Mouse (Mus musculus): Measurements from ENCODE around the gene 1110004F10Rik. TPM values are rescaled to one million over a fixed set of nuclear protein-coding genes. Genes with fewer than 3 reads are reported as not detected.

1110004F10Rik gene
- polyA plus RNA-seq, 1 experiment = 122 TPM

GRCm38 (mm10) chr7:116120737-116121136 is 81.5 kb downstream of the 1110004F10Rik start:
- peaks cover 4% of the 10 kb centered on the region for H3K4me1 ChIP-seq (ENCODE audit: control insufficient read depth, insufficient read depth, low read length)
- H3K27ac ChIP-seq (ENCODE audit: insufficient read depth, low read length) = no peak overlapping the region
- H3K4me3 ChIP-seq (ENCODE audit: insufficient read depth, low read length) = no peak overlapping the region
- TF ChIP-seq POLR2A (IDR thresholded peaks at IDR 0.05; ENCODE audit: extremely low read depth, insufficient read depth, low read length) (no peak), CTCF (IDR thresholded peaks at IDR 0.05; ENCODE audit: extremely low read depth, insufficient read depth, low read length) (no peak)

DNA sequence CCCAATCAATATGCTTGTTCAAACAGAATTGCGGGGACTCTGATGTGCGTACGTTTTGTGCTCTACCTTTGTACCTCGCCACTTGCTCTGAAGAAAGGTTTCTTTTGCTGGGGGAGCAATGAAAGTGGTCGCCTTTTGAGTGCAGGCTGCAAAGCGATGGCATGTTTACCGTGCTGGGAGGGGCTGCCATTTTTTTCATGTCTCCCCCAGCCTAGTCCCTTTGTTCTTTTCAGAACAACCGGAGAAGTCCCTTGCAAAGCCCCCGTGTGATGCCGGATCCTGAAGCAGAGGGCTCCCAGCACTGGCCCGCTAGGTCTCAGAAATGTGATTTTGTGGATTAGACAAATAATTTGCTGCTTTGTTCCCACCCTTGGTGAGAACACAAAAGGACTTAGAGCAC is 82.0 kb downstream of the 1110004F10Rik start:
- no peak overlapping the region for H3K27ac ChIP-seq (ENCODE audit: insufficient read depth, low read length)
- H3K4me3 ChIP-seq (ENCODE audit: insufficient read depth, low read length) = no peak overlapping the region
- H3K4me1 ChIP-seq (ENCODE audit: control insufficient read depth, insufficient read depth, low read length) = peaks cover 4% of the 10 kb centered on the region
- TF ChIP-seq POLR2A (IDR thresholded peaks at IDR 0.05; ENCODE audit: extremely low read depth, insufficient read depth, low read length) (no peak), CTCF (IDR thresholded peaks at IDR 0.05; ENCODE audit: extremely low read depth, insufficient read depth, low read length) (no peak)

- peaks cover 4% of the 10 kb centered on the region for H3K4me1 ChIP-seq (ENCODE audit: control insufficient read depth, insufficient read depth, low read length)
- no peak overlapping the region for H3K27ac ChIP-seq (ENCODE audit: insufficient read depth, low read length)
- TF ChIP-seq CTCF (IDR thresholded peaks at IDR 0.05; ENCODE audit: extremely low read depth, insufficient read depth, low read length) (no peak), POLR2A (IDR thresholded peaks at IDR 0.05; ENCODE audit: extremely low read depth, insufficient read depth, low read length) (no peak)
- no peak overlapping the region for H3K4me3 ChIP-seq (ENCODE audit: insufficient read depth, low read length)
Measured at GRCm38 (mm10) chr7:116122981-116123596, 83.9 kb downstream of the 1110004F10Rik start.

DNA sequence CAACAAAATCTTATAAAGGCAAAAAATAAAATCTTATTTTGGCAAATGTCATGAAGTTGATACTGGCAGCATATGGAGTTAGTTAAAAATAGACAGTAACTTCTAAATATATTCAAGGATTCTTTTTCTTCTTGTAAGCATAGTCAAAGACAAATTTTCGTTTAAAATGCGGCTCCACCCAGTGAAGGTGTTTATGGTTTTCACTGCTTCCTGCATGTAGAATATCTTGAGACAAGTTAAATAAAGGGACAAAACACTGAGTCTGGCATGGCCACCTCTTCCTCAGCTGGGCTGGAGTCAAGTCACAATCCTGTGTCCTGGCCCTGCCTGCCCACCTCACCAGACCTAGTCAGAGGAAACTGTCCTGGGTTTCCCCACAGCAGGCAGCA is 84.4 kb downstream of the 1110004F10Rik start:
- Histone ChIP-seq H3K4me3 (ENCODE audit: insufficient read depth, low read length) (no peak overlapping the region), H3K27ac (ENCODE audit: insufficient read depth, low read length) (peak overlapping the region; percentile 79; the same call in 1 of the 2 replicates), H3K4me1 (ENCODE audit: control insufficient read depth, insufficient read depth, low read length) (peaks cover 4% of the 10 kb centered on the region)
- no peak for TF ChIP-seq POLR2A (IDR thresholded peaks at IDR 0.05; ENCODE audit: extremely low read depth, insufficient read depth, low read length)
- TF ChIP-seq CTCF (IDR thresholded peaks at IDR 0.05; ENCODE audit: extremely low read depth, insufficient read depth, low read length) = no peak

- no peak overlapping the region for H3K4me3 ChIP-seq (ENCODE audit: insufficient read depth, low read length)
- TF ChIP-seq CTCF (IDR thresholded peaks at IDR 0.05; ENCODE audit: extremely low read depth, insufficient read depth, low read length) = no peak
- TF ChIP-seq POLR2A (IDR thresholded peaks at IDR 0.05; ENCODE audit: extremely low read depth, insufficient read depth, low read length) = no peak
- peak overlapping the region; percentile 79; the same call in 1 of the 2 replicates for H3K27ac ChIP-seq (ENCODE audit: insufficient read depth, low read length)
- peaks cover 4% of the 10 kb centered on the region for H3K4me1 ChIP-seq (ENCODE audit: control insufficient read depth, insufficient read depth, low read length)
Measured at GRCm38 (mm10) chr7:116124057-116124456, 84.9 kb downstream of the 1110004F10Rik start.

DNA sequence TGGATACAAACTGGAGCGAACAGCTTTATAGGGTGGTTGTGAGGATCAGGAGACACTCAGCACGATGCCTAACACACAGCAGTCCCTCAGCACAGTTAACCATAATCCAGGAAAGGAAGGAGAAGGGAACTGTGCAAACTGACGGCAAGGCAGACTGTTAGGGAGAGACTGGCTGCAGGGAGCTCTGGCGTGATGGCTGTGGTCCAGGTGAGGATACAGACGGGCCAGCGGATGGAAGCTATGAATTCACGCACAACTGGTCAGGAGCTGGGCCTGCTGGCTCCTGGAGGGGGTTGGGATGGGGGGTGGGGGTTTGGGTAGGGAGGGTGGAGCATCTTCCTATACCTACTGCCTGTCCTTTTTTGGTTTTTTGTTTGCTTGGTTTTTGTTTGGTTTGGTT is 86.5 kb downstream of the 1110004F10Rik start:
- no peak overlapping the region for H3K27ac ChIP-seq (ENCODE audit: insufficient read depth, low read length)
- TF ChIP-seq POLR2A (IDR thresholded peaks at IDR 0.05; ENCODE audit: extremely low read depth, insufficient read depth, low read length) (no peak), CTCF (IDR thresholded peaks at IDR 0.05; ENCODE audit: extremely low read depth, insufficient read depth, low read length) (no peak)

GRCm38 (mm10) chr7:116127052-116127451 is 87.9 kb downstream of the 1110004F10Rik start:
- Histone ChIP-seq H3K4me1 (ENCODE audit: control insufficient read depth, insufficient read depth, low read length) (peaks cover 4% of the 10 kb centered on the region), H3K27ac (ENCODE audit: insufficient read depth, low read length) (no peak overlapping the region)
- TF ChIP-seq CTCF (IDR thresholded peaks at IDR 0.05; ENCODE audit: extremely low read depth, insufficient read depth, low read length) = no peak
- no peak for TF ChIP-seq POLR2A (IDR thresholded peaks at IDR 0.05; ENCODE audit: extremely low read depth, insufficient read depth, low read length)

More for the DNA sequence above, 86.5 kb downstream of the 1110004F10Rik start:
- peaks cover 4% of the 10 kb centered on the region for H3K4me1 ChIP-seq (ENCODE audit: control insufficient read depth, insufficient read depth, low read length)
- no peak overlapping the region for H3K4me3 ChIP-seq (ENCODE audit: insufficient read depth, low read length)

GRCm38 (mm10) chr7:116128286-116128685 is 89.1 kb downstream of the 1110004F10Rik start:
- H3K4me3 ChIP-seq (ENCODE audit: insufficient read depth, low read length) = no peak overlapping the region
- no peak overlapping the region for H3K27ac ChIP-seq (ENCODE audit: insufficient read depth, low read length)
- TF ChIP-seq CTCF (IDR thresholded peaks at IDR 0.05; ENCODE audit: extremely low read depth, insufficient read depth, low read length) = no peak
- TF ChIP-seq POLR2A (IDR thresholded peaks at IDR 0.05; ENCODE audit: extremely low read depth, insufficient read depth, low read length) = no peak

More at GRCm38 (mm10) chr7:116127052-116127451, 87.9 kb downstream of the 1110004F10Rik start:
- no peak overlapping the region for H3K4me3 ChIP-seq (ENCODE audit: insufficient read depth, low read length)

GRCm38 (mm10) chr7:116129374-116129773 is 90.2 kb downstream of the 1110004F10Rik start:
- TF ChIP-seq POLR2A (IDR thresholded peaks at IDR 0.05; ENCODE audit: extremely low read depth, insufficient read depth, low read length) (no peak), CTCF (IDR thresholded peaks at IDR 0.05; ENCODE audit: extremely low read depth, insufficient read depth, low read length) (no peak)
- no peak overlapping the region for H3K4me3 ChIP-seq (ENCODE audit: insufficient read depth, low read length)
- no peak overlapping the region for H3K27ac ChIP-seq (ENCODE audit: insufficient read depth, low read length)
- H3K4me1 ChIP-seq (ENCODE audit: control insufficient read depth, insufficient read depth, low read length) = no peaks in the 10 kb centered on the region

More at GRCm38 (mm10) chr7:116128286-116128685, 89.1 kb downstream of the 1110004F10Rik start:
- H3K4me1 ChIP-seq (ENCODE audit: control insufficient read depth, insufficient read depth, low read length) = peaks cover 3% of the 10 kb centered on the region

DNA sequence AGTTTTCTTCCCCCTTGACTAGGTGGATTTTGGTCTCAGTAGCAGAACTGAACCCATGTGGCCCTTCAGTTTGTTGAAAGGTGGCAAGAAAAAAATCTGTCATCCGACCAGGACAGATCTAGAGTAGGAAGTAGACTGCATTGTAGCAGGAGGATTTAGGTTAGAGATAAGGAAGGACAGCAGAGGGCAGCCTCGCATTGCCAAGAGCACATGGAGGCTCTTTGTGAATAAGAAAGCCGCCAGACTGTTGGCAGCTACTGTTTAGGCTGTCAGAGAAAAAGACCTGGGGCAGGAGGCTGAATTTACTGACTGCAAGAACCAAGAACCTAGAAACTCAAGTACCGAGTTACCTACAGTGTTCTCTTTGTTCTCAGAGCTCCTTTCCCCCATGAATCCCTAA is 92.2 kb downstream of the 1110004F10Rik start:
- no peaks in the 10 kb centered on the region for H3K4me1 ChIP-seq (ENCODE audit: control insufficient read depth, insufficient read depth, low read length)
- no peak overlapping the region for H3K4me3 ChIP-seq (ENCODE audit: insufficient read depth, low read length)
- TF ChIP-seq CTCF (IDR thresholded peaks at IDR 0.05; ENCODE audit: extremely low read depth, insufficient read depth, low read length) (0 out of 2 replicates have a peak, but pooled peaks have one; percentile 26), POLR2A (IDR thresholded peaks at IDR 0.05; ENCODE audit: extremely low read depth, insufficient read depth, low read length) (no peak)
- no peak overlapping the region for H3K27ac ChIP-seq (ENCODE audit: insufficient read depth, low read length)
